Mouse (Mus musculus) CD4-positive, CD25-positive, alpha-beta regulatory T cell, adult 4 months (primary cell): ENCODE measurements around the gene Matn1. TPM values are rescaled to one million over a fixed set of nuclear protein-coding genes. Genes with fewer than 3 reads are reported as not detected.

ENCODE experiments used
- ATAC-seq: one replicate; pipeline ENCODE4 v1.8.0; 2017
- polyA plus RNA-seq, 2 experiments: library from polyadenylated mRNA; unstranded; fragments of 100-300 nt; shearing (Covaris generic); gene quantifications; one replicate each; pipeline ENCODE4 v1.2.1; 2017

Gene Matn1
- polyA plus RNA-seq, 2 experiments from 2014 or later, result not detected

DNA sequence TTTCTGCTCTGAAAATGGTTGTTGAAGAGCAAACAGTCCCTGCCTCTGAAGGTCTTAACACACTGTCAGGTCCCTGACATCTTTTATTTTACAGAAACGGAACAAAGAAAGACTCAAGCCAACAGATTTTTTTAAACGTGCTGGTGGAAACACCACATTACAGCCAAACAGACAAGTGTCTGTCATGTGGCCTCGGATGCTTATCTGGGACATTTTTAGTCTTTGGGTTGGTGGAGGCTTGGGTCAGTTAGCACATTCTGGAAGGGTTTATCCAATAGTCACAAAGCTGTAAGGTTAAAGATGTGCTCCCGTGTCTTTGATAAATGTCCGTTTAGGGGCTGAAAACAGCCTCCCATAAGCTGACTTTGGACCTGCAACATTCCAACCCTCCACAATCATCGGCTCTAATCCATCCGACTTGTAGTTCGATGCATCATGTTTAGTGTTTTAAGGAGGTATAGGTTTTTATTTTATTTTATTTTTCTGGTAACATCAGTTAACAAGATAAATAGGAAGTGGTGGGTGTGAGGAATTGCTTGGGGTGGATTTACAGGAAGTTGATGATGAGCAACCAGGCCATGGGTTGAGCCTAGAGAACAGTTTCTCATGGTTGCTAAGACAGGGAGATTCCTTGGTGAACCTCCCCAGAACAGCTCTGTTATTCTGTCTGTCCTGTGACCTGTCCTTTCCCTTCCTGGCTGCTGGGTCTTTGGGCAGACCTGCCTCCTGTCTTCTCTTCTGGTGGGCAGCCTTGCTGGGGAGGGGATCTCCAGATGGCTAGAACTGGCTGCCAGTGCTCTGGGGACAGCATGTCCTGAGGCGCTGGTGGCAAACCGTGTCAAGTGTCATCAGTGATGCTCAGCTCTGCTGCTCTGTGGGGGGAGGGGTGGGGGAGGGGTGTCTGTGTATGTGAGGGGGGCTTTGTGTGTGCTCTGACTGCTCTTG lies 25.1 kb upstream of the Matn1 start:
- ATAC-seq, result peak; percentile 32

DNA sequence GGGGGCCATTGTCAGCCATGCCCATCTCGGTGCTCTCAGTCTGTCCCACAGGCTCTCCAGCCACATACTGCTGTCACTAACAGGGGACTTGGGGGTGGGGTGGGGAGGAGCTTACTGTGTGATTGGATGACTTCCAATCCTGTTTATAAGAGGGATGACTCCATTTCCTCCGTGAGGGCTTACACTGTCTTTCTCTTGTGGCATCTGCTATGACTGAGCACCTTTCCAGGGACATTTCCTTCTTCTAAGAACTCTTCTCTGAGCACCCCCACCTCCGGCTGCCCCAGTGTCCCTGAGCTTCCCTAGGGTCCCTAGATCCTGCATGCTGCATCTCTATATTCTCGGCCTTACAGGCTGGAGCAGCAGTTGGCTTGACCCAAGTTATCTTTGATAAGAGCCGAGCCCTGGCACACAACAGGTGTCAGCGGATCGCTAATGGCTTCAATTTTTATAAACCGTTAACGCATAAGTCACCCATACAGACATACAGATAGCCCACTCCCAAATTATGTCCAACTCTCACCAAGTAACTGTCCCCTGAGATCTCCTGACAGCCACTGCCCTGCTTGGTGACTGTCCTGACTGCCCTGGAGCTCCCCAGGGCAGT lies 24.3 kb upstream of the Matn1 start:
- no peak for ATAC-seq

DNA sequence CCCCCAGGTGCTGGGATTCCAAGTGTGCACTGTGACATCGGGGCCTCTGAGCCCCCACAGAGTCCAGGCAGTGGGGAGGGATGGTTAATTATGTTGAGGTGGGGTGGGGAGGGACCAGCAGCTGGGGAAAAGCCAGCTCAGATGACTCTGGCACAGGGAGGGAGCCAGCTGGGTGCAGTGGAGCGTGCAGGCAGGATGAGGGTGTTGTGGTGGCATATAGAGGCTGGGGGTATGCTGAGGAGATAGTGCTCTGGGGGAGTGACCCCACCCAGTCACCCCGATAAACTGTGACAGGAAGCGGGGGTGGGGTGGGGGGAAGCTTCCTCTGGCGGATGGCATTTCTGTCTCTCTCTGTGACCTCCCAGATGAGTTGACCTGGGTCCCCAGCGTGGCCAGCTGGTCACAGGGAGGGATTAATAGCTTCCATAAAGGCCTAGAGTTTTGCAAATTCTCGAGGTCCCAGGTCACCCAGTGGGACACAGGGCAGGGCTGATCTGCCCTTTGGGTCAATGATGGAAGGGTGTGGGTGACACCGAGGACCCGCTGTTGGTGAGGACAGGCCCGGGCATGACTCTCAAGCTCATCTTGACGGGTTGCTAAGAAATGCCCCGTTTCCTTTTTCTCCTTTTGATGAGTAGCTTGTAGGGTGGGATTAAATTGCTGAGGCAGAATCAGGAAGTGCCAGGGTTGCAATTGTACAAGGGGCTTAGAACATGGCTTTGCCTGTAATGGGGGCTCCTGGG lies 23.1 kb upstream of the Matn1 start:
- ATAC-seq, result peak; percentile 78

DNA sequence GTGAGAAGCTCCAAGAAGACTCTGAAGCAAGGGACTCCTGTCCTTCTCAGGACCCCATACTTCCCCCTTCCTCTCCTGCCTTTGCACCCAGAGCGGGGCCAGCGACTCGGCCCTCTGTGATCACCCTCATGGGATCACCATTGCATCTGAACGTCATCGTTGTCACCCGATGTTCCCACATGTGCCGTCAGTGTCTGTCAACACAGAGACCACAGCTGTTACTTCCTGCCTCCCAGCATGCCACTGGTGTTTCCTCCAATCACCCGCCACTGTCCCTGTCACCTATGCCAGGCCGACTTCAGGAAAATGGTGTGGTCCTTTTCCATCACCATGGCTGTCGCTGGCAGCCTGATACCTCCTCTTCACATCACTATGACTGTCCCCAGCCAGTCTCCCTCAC lies 22.2 kb upstream of the Matn1 start:
- peak; percentile 40 for ATAC-seq

DNA sequence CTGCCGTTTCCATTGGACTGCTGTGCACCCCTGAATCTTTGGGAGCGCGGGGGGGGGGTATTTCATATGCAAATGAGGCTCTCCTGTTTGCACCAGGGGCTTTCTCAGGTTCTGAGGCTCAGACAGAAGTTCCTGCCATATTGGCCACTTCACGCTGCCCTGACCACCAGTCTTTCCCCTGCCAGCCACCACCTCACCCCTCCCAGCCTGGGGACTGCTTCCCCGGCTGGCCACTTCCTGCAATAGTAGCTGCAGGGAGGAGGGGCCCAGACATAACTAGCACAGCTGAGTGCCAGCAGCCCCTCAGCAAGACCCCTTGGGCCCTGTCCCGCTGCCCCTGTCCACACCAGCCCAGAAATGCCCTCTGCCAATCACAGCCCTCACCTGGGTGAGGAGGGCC lies 17.9 kb upstream of the Matn1 start:
- ATAC-seq, result no peak

DNA sequence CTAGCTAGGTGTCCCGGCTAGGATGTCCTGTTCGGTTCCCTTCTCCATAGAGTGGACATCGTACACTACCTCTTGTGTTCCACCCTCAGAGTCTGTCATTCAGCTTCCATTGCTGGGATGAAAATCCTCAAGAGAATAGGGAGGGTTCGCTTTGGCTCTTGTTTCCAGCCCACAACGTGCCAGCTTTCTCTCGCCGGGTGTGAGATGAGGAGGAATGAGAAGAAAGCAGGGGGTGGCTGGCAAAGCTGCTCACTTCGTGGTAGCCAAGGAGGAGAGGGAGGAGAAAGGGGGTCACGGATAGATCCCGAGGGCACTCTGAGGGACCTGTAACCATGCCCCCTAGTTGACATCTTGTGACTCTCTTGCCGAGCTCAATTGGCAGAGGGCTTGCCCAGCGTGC lies 16.4 kb upstream of the Matn1 start:
- no peak for ATAC-seq

GRCm38 (mm10) chr4:130942644-130943043 lies 1.5 kb upstream of the Matn1 start:
- ATAC-seq, result no peak

DNA sequence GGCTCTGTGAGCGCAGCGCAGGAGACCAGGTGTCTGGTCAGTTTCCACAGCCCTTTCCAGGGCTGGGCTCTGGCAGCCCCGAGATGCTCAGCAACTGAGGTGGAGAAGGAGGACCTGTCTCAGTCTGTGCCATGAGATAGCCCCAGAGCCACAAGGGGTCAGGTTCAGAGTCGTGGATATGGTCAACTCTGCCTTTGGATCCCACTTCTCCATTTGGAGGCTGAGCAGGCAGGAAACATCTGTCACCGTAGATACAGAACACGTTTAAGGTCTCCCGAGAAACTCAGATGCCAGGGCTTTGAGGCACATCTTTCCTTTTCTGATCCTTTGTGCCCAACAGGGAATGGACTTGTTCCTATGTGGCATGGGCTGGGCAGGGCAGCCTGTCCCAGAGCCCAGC lies 594 bp downstream of the Matn1 start:
- ATAC-seq, result no peak

- ATAC-seq, result peak; percentile 53
Observed at GRCm38 (mm10) chr4:130947094-130947647, 3.0 kb downstream of the Matn1 start.

GRCm38 (mm10) chr4:130949821-130950384 lies 5.7 kb downstream of the Matn1 start:
- ATAC-seq, result no peak

GRCm38 (mm10) chr4:130952531-130952930 lies 8.3 kb downstream of the Matn1 start:
- peak; percentile 65 for ATAC-seq

DNA sequence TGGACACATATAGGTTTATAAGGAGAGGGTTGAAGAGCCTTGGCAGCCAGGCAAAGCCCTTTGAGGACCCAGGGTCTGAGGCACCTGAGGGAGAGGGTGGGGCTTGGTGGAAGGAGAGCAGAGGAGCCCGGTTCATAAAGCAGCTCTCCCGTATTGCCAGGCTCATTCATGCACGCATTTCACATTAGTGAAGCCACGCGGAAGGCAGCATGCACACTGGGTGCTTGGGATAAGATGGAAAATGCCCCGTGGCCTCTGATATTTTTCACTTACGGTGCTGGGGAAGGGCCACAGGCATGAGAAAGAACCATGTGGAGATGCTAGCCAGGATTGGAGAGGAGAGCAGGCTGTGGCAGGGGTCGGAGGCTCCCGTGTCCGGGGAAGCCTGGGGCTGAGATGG lies 13.0 kb downstream of the Matn1 start:
- ATAC-seq, result no peak

- ATAC-seq, result no peak
Observed at GRCm38 (mm10) chr4:130958812-130959211, 14.6 kb downstream of the Matn1 start.

- ATAC-seq, result no peak
Observed at GRCm38 (mm10) chr4:130959678-130960077, 15.5 kb downstream of the Matn1 start.

GRCm38 (mm10) chr4:130960118-130960734 lies 16.0 kb downstream of the Matn1 start:
- ATAC-seq, result peak; percentile 49

- ATAC-seq, result no peak
Observed at GRCm38 (mm10) chr4:130971278-130971677, 27.1 kb downstream of the Matn1 start.

GRCm38 (mm10) chr4:130972421-130972829 lies 28.2 kb downstream of the Matn1 start:
- ATAC-seq, result no peak

- no peak for ATAC-seq
Observed at GRCm38 (mm10) chr4:130973332-130974263, 29.4 kb downstream of the Matn1 start.

- no peak for ATAC-seq
Observed at GRCm38 (mm10) chr4:130978981-130979380, 34.8 kb downstream of the Matn1 start.

DNA sequence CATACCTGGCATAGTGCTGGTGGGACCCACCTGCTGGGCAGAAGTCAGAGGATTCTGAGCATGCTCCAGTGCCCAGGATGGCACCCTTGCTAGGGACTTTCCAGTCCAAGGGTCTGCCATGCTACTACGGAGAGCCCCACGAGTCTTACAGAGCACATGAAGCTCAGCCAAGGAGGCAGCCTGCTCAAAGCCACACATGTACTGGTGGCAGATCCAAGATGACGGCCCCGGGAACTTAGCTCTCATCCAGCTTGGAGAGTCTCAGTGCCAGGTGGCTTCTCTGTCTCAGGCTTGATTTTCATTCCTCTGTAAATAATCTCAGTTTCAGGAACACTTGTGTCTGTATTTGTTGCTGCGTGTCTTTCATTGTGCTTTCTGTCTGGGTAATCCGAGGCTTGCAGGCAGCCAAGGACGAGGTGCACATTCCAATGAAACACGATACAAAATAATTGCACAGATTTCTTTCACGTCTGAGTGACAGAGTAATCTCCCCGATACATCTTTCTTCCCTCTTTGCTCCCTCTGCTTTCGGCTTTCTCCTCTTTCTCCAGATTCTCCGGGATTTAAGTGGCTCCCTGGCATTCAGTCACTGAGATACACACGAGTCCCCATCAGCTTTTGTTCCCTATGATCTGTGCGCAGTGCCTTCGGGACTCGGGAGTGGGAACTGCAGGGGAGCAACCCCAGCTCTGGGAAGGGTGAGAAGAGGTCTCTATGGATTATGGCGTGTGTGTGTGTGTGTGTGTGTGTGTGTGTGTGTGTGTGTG lies 40.4 kb downstream of the Matn1 start:
- ATAC-seq, result no peak
